Mouse (Mus musculus) kidney, postnatal 0 days (tissue): ENCODE measurements around the gene Kirrel3. TPM values are rescaled to one million over a fixed set of nuclear protein-coding genes. Genes with fewer than 3 reads are reported as not detected.

Experiments used
- ATAC-seq: fragments of 200-750 bp; cut with Nextera tagmentation; replicated peaks from 2 replicates; pipeline ENCODE4 v1.8.0; 2017; ENCODE audit warnings: low read depth, moderate number of reproducible peaks, moderate TSS enrichment, moderate library complexity; ENCODE audit not compliant: low FRiP score
- DNase-seq: peaks from one replicate; pipeline ENCODE4 v3.0.0-alpha.2; 2016; ENCODE audit warnings: low spot score
- H3K27ac ChIP-seq: fragments of 300-500 bp; sonication (generic); 2 replicates; pipeline ENCODE4 v1.5.1; 2014; ENCODE audit warnings: mild to moderate bottlenecking
- H3K27me3 ChIP-seq: fragments of 300-500 bp; sonication (generic); 2 replicates; pipeline ENCODE4 v1.6.1; 2014; ENCODE audit warnings: low read length, mixed read lengths; ENCODE audit not compliant: insufficient read depth
- H3K36me3 ChIP-seq: fragments of 300-500 bp; sonication (generic); 2 replicates; pipeline ENCODE4 v1.6.1; 2014; ENCODE audit warnings: low read length, mixed read lengths; ENCODE audit not compliant: insufficient read depth
- H3K4me1 ChIP-seq: fragments of 300-500 bp; sonication (generic); replicated peaks from 2 replicates; pipeline ENCODE4 v1.6.1; 2014; ENCODE audit warnings: antibody characterized with exemption, low read length, mixed read lengths; ENCODE audit not compliant: insufficient read depth
- H3K4me2 ChIP-seq: fragments of 300-500 bp; sonication (generic); 2 replicates; pipeline ENCODE4 v1.6.1; 2014; ENCODE audit warnings: mild to moderate bottlenecking, low read length, moderate library complexity, mixed read lengths
- H3K4me3 ChIP-seq: fragments of 300-500 bp; sonication (generic); replicated peaks from 2 replicates; pipeline ENCODE4 v1.5.1; 2014; ENCODE audit warnings: low read depth, low read length
- H3K9ac ChIP-seq: fragments of 300-500 bp; sonication (generic); 2 replicates; pipeline ENCODE4 v1.6.1; 2014; ENCODE audit warnings: low read depth, low read length
- H3K9me3 ChIP-seq: fragments of 300-500 bp; sonication (generic); replicated peaks from 2 replicates; pipeline ENCODE4 v1.6.1; 2016; ENCODE audit warnings: low read length, inconsistent platforms, mixed read lengths
- CTCF ChIP-seq: IDR thresholded peaks from 2 replicates; pipeline ENCODE4 v1.5.1; 2016; ENCODE audit warnings: antibody characterized with exemption, low read depth, mild to moderate bottlenecking, moderate library complexity
- WGBS: fragments of 180-500 bp; shearing (Covaris S2); extraction: QIAGEN DNeasy Blood & Tissue Kit; methylation state at CpG from one replicate; pipeline ENCODE4 v1.1.7; 2014; 5-methylcytosine and 5-hydroxymethylcytosine counted together
- polyA plus RNA-seq: library from polyadenylated mRNA; unstranded; fragments of >200 nt; fragmentation: Nextera tagmentation; extraction: Ambion mirVana; gene quantifications from 2 replicates; pipeline ENCODE4 v1.2.1, GENCODE M21; 2015

Gene Kirrel3
- polyA plus RNA-seq, 1 experiment from 2014 or later: 0.82 TPM

DNA sequence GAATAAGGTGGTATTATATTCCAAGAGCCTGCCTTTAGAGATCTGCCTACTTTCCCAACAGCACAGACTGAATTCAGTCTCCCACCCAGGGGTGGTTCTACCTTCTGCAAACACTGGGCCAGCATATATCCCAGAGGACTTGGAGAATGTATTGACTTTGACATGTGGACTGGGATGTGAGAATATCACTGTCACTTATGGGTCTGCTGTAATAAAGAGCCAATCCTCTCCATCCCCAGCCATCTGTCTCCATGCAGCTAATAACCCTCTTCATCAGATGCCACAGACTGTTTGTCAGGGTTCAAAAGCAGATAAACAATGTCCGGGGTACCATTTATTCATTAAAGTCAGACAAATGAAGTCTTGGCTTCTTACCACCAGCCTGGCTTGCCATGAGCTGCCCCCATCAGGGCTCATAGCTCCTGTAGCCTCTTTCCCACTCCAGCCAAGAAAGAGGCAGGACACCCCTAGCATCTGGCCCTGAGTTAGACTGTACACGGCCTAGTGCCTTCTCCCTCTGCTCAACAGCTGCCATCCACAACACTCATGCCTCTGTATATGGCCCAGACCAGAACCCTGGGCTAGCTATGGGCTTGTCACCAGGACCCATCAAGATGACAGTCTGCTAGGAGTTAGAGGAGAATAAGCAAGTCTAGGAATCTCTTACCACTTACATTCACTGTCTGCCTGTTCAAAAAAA is 426.7 kb downstream of the Kirrel3 start:
- Histone ChIP-seq H3K27me3 (no peaks in the 10 kb centered on the region), H3K36me3 (no peaks in the 10 kb centered on the region), H3K9ac (no peak overlapping the region), H3K9me3 (no peaks in the 10 kb centered on the region), H3K4me1 (no peaks in the 10 kb centered on the region), H3K4me3 (no peak overlapping the region), H3K4me2 (no peak overlapping the region), H3K27ac (no peak overlapping the region)
- peak; percentile 2 for DNase-seq
- no peak for TF ChIP-seq CTCF
- ATAC-seq: no peak
- 87% methylated on average over 2 of the region's 2 CpGs for WGBS

DNA sequence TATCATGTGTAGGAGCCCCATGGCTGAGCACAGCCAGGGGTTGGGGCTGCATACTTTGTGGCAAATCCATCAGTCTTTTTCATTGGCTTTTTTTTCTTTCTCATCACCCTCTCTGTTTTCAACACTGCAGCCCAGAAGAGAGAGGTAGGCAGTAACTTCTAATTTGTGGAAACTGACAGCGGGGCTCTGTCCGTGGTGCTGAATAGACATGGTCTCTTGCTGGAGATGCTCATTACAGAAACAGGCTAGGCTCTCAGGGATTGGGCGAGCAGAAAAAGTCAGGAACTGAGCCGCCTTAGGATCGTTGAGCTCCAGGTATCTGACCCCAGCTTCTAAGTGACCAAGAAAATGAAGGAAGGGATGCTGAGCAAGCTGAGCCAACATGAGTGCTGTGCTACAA is 427.3 kb downstream of the Kirrel3 start:
- Histone ChIP-seq H3K9ac (no peak overlapping the region), H3K4me3 (no peak overlapping the region), H3K9me3 (no peaks in the 10 kb centered on the region), H3K4me2 (no peak overlapping the region), H3K4me1 (no peaks in the 10 kb centered on the region), H3K36me3 (no peaks in the 10 kb centered on the region), H3K27ac (no peak overlapping the region), H3K27me3 (no peaks in the 10 kb centered on the region)
- ATAC-seq: no peak
- no peak for TF ChIP-seq CTCF
- DNase-seq: peak; percentile 84
- WGBS: 2% methylated on average over 5 of the region's 5 CpGs

DNA sequence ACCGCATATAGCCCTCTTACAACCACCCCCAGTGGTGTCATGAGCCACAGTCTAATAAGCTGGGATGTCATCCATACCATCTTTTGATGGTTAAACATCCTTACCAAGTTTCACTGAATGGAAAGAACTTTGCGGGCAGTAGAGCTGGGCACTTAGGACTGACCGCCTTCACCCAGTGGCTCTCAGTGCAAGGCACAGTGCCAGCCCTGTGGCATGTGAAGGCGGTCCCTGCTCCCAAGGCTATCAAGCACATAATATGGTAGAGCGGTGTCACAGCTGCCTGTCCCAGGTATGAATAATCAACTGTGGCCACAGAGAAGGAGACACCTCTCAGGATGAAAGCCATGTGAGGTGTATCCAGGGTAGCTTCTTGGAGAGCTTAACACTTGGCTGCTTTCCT is 433.3 kb downstream of the Kirrel3 start:
- Histone ChIP-seq H3K9ac (no peak overlapping the region), H3K36me3 (no peaks in the 10 kb centered on the region), H3K27me3 (no peaks in the 10 kb centered on the region), H3K4me2 (no peak overlapping the region), H3K9me3 (no peaks in the 10 kb centered on the region), H3K4me3 (no peak overlapping the region), H3K4me1 (no peaks in the 10 kb centered on the region), H3K27ac (no peak overlapping the region)
- DNase-seq (no peak), ATAC-seq (no peak)
- no peak for TF ChIP-seq CTCF
- 92% methylated on average over 5 of the region's 5 CpGs for WGBS

DNA sequence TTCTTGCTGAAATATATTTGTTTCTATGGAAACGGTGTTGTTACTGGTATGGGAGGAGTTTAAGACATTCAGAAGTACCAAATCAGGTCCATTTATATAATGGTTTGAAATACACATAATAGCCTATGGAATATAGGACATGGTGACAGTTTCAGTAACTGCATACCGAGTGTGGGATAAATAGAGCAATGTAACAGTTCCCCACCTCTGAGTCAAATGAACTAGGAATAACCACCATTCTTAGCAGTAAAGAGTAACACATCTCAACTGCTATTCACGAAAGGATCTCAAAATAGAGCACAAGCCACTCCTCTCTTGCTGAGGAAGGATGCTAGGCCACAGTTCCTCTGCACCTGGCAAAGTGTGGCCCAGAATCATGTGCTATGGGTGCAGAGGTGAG is 434.4 kb downstream of the Kirrel3 start:
- H3K27me3 ChIP-seq: no peaks in the 10 kb centered on the region
- no peak overlapping the region for H3K9ac ChIP-seq
- no peaks in the 10 kb centered on the region for H3K4me1 ChIP-seq
- no peaks in the 10 kb centered on the region for H3K36me3 ChIP-seq
- DNase-seq (no peak), ATAC-seq (no peak)
- no peak overlapping the region for H3K4me3 ChIP-seq
- no peak overlapping the region for H3K27ac ChIP-seq
- no peaks in the 10 kb centered on the region for H3K9me3 ChIP-seq
- H3K4me2 ChIP-seq: no peak overlapping the region
- TF ChIP-seq CTCF: no peak
- WGBS: 59% methylated on average over 3 of the region's 3 CpGs

DNA sequence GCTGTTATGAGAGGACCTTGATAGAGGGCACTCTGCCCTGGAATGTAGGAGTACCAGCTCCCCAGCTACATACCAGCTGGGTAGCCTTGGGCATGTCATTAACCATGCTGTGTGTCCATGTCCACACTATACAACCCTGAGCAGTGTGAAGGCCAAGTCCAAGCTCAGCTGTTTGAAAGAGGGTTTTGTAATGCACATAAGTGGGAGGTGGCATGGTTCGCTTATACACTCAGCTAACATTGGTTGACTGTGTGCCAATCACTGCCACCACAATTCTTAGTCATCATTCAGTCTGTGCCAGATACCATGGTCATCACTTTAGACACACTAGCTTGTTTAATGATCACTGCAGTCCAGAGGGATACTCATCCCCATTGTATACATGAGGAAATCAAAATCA is 436.2 kb downstream of the Kirrel3 start:
- DNase-seq (no peak), ATAC-seq (no peak)
- Histone ChIP-seq H3K36me3 (no peaks in the 10 kb centered on the region), H3K27me3 (no peaks in the 10 kb centered on the region), H3K4me3 (no peak overlapping the region), H3K4me1 (no peaks in the 10 kb centered on the region), H3K4me2 (no peak overlapping the region), H3K9ac (no peak overlapping the region), H3K9me3 (no peaks in the 10 kb centered on the region), H3K27ac (no peak overlapping the region)
- TF ChIP-seq CTCF: no peak
- whole genome bisulfite sequencing: 82% methylated on average over 1 of the region's 1 CpGs

DNA sequence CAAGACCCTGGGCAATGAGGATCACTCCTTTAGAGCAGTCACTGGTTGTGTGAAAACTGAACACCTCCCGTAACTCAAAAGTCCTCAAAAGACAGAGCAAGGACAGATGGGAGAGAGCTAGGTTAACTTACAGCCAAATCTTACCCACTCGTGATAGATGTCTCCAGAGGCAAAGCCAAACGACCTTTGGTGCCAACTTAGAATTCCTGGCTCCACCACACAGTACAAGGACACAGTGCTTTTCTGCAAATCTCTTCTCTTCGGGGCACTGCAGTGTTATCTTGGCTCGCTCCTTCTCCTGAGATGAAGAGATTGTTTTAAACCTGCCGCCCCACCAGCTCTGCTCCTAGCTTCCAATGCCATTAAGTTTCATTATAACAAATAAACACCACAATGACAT is 437.0 kb downstream of the Kirrel3 start:
- DNase-seq: no peak
- H3K4me2 ChIP-seq: no peak overlapping the region
- H3K4me3 ChIP-seq: no peak overlapping the region
- no peaks in the 10 kb centered on the region for H3K4me1 ChIP-seq
- ATAC-seq: no peak
- no peak overlapping the region for H3K27ac ChIP-seq
- no peak for TF ChIP-seq CTCF
- no peak overlapping the region for H3K9ac ChIP-seq
- 68% methylated on average over 6 of the region's 6 CpGs for WGBS
- H3K27me3 ChIP-seq: no peaks in the 10 kb centered on the region
- H3K9me3 ChIP-seq: no peaks in the 10 kb centered on the region
- no peaks in the 10 kb centered on the region for H3K36me3 ChIP-seq
